Comparison of ENCODE assay signal across 22 mouse cellular contexts in the genomic region with DNA sequence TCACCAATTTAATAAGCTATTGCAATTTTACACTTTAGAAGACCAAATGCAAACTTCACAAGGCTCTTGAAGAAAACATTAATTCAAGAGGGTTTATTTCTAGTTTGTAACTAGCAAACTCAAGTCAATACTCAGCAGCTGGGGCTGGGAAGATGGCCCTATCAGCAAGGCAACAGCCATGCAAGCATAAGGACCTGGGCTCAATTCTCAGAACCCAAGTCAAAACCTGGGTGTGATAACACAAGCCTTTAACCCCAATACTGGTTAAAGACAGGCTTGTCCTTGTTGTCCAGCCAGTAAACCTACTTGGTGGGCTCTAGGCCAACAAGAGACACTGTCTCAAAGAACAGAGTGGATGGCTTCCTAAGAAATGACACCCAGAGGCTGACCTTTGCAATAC.
"Had no signal": no experiment of that assay in that cellular context is flagged by ENCODE, and none has a peak within 500 bp of the region (broad histone marks: within the 10 kb centered on the region; RNA-seq: fewer than 3 reads in every experiment).

No protein-coding gene starts in this region.

- H3K4me2 ChIP-seq: heart, embryonic 12.5 days; hindbrain, embryonic 12.5 days; hindbrain, embryonic 14.5 days; intestine, embryonic 15.5 days; limb, embryonic 12.5 days had no signal

- H3K9ac ChIP-seq: heart, embryonic 12.5 days; hindbrain, embryonic 12.5 days; hindbrain, embryonic 14.5 days; intestine, embryonic 15.5 days; limb, embryonic 12.5 days had no signal

- DNase-seq: gastrocnemius, adult 2 months; gastrocnemius, postnatal 10 days; gastrocnemius, postnatal 25 days; heart, postnatal 10 days; heart, postnatal 4 days; kidney, adult 18-20 months; kidney, adult 8-10 months; kidney, postnatal 10 days; kidney, postnatal 25 days; kidney, postnatal 4 days had no signal

- H3K27me3 ChIP-seq: heart, embryonic 12.5 days; hindbrain, embryonic 12.5 days; intestine, embryonic 15.5 days; limb, embryonic 12.5 days had no signal

- H3K4me3 ChIP-seq: gastrocnemius, adult 2 months; heart, embryonic 10.5 days; heart, embryonic 12.5 days; hindbrain, embryonic 10.5 days; hindbrain, embryonic 12.5 days; intestine, embryonic 15.5 days; layer of hippocampus, adult 2 months; left cerebral cortex, adult 2 months; limb, embryonic 10.5 days; limb, embryonic 12.5 days had no signal

- ATAC-seq: hindbrain, embryonic 16.5 days; intestine, embryonic 15.5 days; intestine, postnatal 0 days had no signal

- H3K4me1 ChIP-seq: heart, embryonic 10.5 days; heart, embryonic 12.5 days; hindbrain, embryonic 10.5 days; intestine, embryonic 15.5 days; limb, embryonic 10.5 days; limb, embryonic 12.5 days had no signal

- H3K27ac ChIP-seq: gastrocnemius, adult 2 months; heart, embryonic 10.5 days; hindbrain, embryonic 10.5 days; hindbrain, embryonic 12.5 days; hindbrain, embryonic 14.5 days; intestine, embryonic 15.5 days; layer of hippocampus, adult 2 months; left cerebral cortex, adult 2 months; limb, embryonic 10.5 days; limb, embryonic 12.5 days had no signal

- H3K9me3 ChIP-seq: heart, embryonic 10.5 days; hindbrain, embryonic 10.5 days; hindbrain, embryonic 12.5 days; intestine, embryonic 15.5 days; limb, embryonic 10.5 days; limb, embryonic 12.5 days had no signal
